8 mouse cellular contexts compared by ENCODE assay signal in genomic region chr2:104711585-104712485, GRCm38 (mm10). TPM values are rescaled to one million over a fixed set of nuclear protein-coding genes. Genes with fewer than 3 reads are reported as not detected.
DNase-seq lines count a peak whose midpoint lies in the region; ATAC-seq and TF ChIP-seq lines count a peak whose summit lies in the region.

Tcp11l1 (minus strand) TSS chr2:104712169.

- H3K9me3 ChIP-seq in embryonic facial prominence, embryonic 15.5 days (replicated peaks): no peaks in the 10 kb centered on the region
- no peaks in the 10 kb centered on the region for H3K9me3 ChIP-seq in heart, embryonic 12.5 days (replicated peaks)
- no peaks in the 10 kb centered on the region for H3K9me3 ChIP-seq in kidney, postnatal 0 days (replicated peaks; ENCODE audit: low read length)
- no peaks in the 10 kb centered on the region for H3K9me3 ChIP-seq in liver, embryonic 11.5 days (ENCODE audit: control insufficient read depth, low read length)

- peaks cover 13% of the 10 kb centered on the region; the same call in 1 of the 2 replicates for H3K4me1 ChIP-seq in embryonic facial prominence, embryonic 15.5 days
- H3K4me1 ChIP-seq in heart, embryonic 12.5 days (replicated peaks): peaks cover 17% of the 10 kb centered on the region
- H3K4me1 ChIP-seq in kidney, postnatal 0 days (replicated peaks; ENCODE audit: insufficient read depth, low read length): no peaks in the 10 kb centered on the region
- no peaks in the 10 kb centered on the region for H3K4me1 ChIP-seq in liver, embryonic 11.5 days (replicated peaks; ENCODE audit: control insufficient read depth, insufficient read depth, low read length)

- ATAC-seq in embryonic facial prominence, embryonic 15.5 days (ENCODE audit: insufficient number of reproducible peaks, low FRiP score, low TSS enrichment, low read depth): peak; percentile 92
- ATAC-seq in heart, embryonic 12.5 days (ENCODE audit: insufficient number of reproducible peaks, low FRiP score): peak; percentile 84
- ATAC-seq in kidney, postnatal 0 days (replicated peaks; ENCODE audit: low FRiP score, low read depth): peak; percentile 87
- ATAC-seq in liver, embryonic 11.5 days (replicated peaks; ENCODE audit: low FRiP score): peak; percentile 79

- peak within 1 kb of the TSS; percentile 71 for H3K4me2 ChIP-seq in embryonic facial prominence, embryonic 15.5 days (replicated peaks)
- H3K4me2 ChIP-seq in heart, embryonic 12.5 days: peak within 1 kb of the TSS; percentile 71
- peak within 1 kb of the TSS; percentile 80 for H3K4me2 ChIP-seq in kidney, postnatal 0 days (ENCODE audit: low read length)
- peak within 1 kb of the TSS; percentile 81 for H3K4me2 ChIP-seq in liver, embryonic 11.5 days
- H3K4me2 ChIP-seq in myocyte (ENCODE audit: low read depth): peak within 1 kb of the TSS; percentile 80

- H3K27ac ChIP-seq in embryonic facial prominence, embryonic 15.5 days (replicated peaks): peak within 1 kb of the TSS; percentile 86
- peak within 1 kb of the TSS; percentile 45; the same call in 1 of the 2 replicates for H3K27ac ChIP-seq in heart, embryonic 12.5 days (ENCODE audit: poor library complexity, severe bottlenecking)
- peak within 1 kb of the TSS; percentile 87 for H3K27ac ChIP-seq in kidney, postnatal 0 days
- H3K27ac ChIP-seq in liver, embryonic 11.5 days (ENCODE audit: low read depth, low read length): no peak within 1 kb of the TSS

- H3K79me2 ChIP-seq in myocyte (ENCODE audit: control insufficient read depth, insufficient read depth): no peaks in the 10 kb centered on the region

- TF ChIP-seq POLR2A in myocyte (IDR thresholded peaks at IDR 0.05; ENCODE audit: insufficient read length, low read depth): peak; percentile 57

- peak; percentile 55 for DNase-seq in 416B (ENCODE audit: low read depth)
- peak; percentile 40 to 55 for DNase-seq in adrenal gland, postnatal 4 days (ENCODE audit: low spot score in 2 of 2)
- peak; percentile 47 for DNase-seq in kidney, postnatal 0 days (ENCODE audit: low spot score)
- DNase-seq in liver, embryonic 11.5 days (ENCODE audit: low spot score): peak; percentile 73
- DNase-seq in splenic B cell, adult 2 months (ENCODE audit: low read depth, low spot score): peak; percentile 32

- WGBS in embryonic facial prominence, embryonic 15.5 days: under 1% methylated on average over 95 of the region's 99 CpGs
- under 1% methylated on average over 92 of the region's 99 CpGs for WGBS in heart, embryonic 12.5 days
- WGBS in kidney, postnatal 0 days: under 1% methylated on average over 84 of the region's 99 CpGs
- WGBS in liver, embryonic 11.5 days: under 1% methylated on average over 90 of the region's 99 CpGs

- H3K4me3 ChIP-seq in embryonic facial prominence, embryonic 15.5 days (replicated peaks): peak within 1 kb of the TSS; percentile 78
- peak within 1 kb of the TSS; percentile 88 for H3K4me3 ChIP-seq in heart, embryonic 12.5 days
- peak within 1 kb of the TSS; percentile 88 for H3K4me3 ChIP-seq in kidney, postnatal 0 days (replicated peaks; ENCODE audit: low read depth, low read length)
- H3K4me3 ChIP-seq in liver, embryonic 11.5 days (ENCODE audit: low read depth, low read length): peak within 1 kb of the TSS; percentile 82
- H3K4me3 ChIP-seq in myocyte: peak within 1 kb of the TSS; percentile 46

- H3ac ChIP-seq in myocyte (ENCODE audit: control insufficient read depth, insufficient read length): peak within 1 kb of the TSS; percentile 60

- H3K36me3 ChIP-seq in embryonic facial prominence, embryonic 15.5 days: no peaks in the 10 kb centered on the region
- no peaks in the 10 kb centered on the region for H3K36me3 ChIP-seq in heart, embryonic 12.5 days
- peaks cover 2% of the 10 kb centered on the region; the same call in 1 of the 2 replicates for H3K36me3 ChIP-seq in kidney, postnatal 0 days (ENCODE audit: insufficient read depth, low read length)
- H3K36me3 ChIP-seq in liver, embryonic 11.5 days (ENCODE audit: control insufficient read depth, insufficient read depth, low read length): no peaks in the 10 kb centered on the region
- no peaks in the 10 kb centered on the region for H3K36me3 ChIP-seq in myocyte (ENCODE audit: control insufficient read depth, insufficient read depth)
- no peaks in the 10 kb centered on the region for H3K36me3 ChIP-seq in splenic B cell, adult 2 months (ENCODE audit: control insufficient read depth, insufficient read depth, low read length, poor library complexity, severe bottlenecking)

- no peaks in the 10 kb centered on the region for H3K27me3 ChIP-seq in embryonic facial prominence, embryonic 15.5 days
- H3K27me3 ChIP-seq in heart, embryonic 12.5 days (replicated peaks): 0 out of 2 replicates have a peak, but pooled peaks cover 4% of the 10 kb centered on the region
- H3K27me3 ChIP-seq in kidney, postnatal 0 days (ENCODE audit: insufficient read depth, low read length): no peaks in the 10 kb centered on the region
- H3K27me3 ChIP-seq in liver, embryonic 11.5 days (replicated peaks; ENCODE audit: control insufficient read depth, insufficient read depth, low read length): peaks cover 8% of the 10 kb centered on the region; the same call in 1 of the 2 replicates
- H3K27me3 ChIP-seq in myocyte (ENCODE audit: control insufficient read depth, insufficient read depth, insufficient read length): no peaks in the 10 kb centered on the region
- H3K27me3 ChIP-seq in splenic B cell, adult 2 months (ENCODE audit: control insufficient read depth, insufficient read depth, low read length, poor library complexity, severe bottlenecking): no peaks in the 10 kb centered on the region

- peak within 1 kb of the TSS; percentile 41 for H3K9ac ChIP-seq in embryonic facial prominence, embryonic 15.5 days
- peak within 1 kb of the TSS; percentile 85 for H3K9ac ChIP-seq in heart, embryonic 12.5 days
- H3K9ac ChIP-seq in kidney, postnatal 0 days (ENCODE audit: low read depth, low read length): peak within 1 kb of the TSS; percentile 81
- peak within 1 kb of the TSS; percentile 70 for H3K9ac ChIP-seq in liver, embryonic 11.5 days (ENCODE audit: low read depth, low read length)

- TF ChIP-seq CTCF in kidney, postnatal 0 days (IDR thresholded peaks at IDR 0.05; ENCODE audit: low read depth): no peak

TF ChIP-seq in myocyte, 11 proteins besides CTCF, POLR2A, EP300 and RAD21:
- TF ChIP-seq POLR2AphosphoS2 (IDR thresholded peaks at IDR 0.05; ENCODE audit: insufficient read length, low read depth): peak; percentile 52
- no peak for TF ChIP-seq SRF (IDR thresholded peaks at IDR 0.05; ENCODE audit: control insufficient read depth, insufficient read length, low read depth)
- peak; percentile 38 for TF ChIP-seq E2F4 (IDR thresholded peaks at IDR 0.05; ENCODE audit: insufficient read depth)
- peak in 1 of 3 experiments; percentile 11 for TF ChIP-seq MYOG (IDR thresholded peaks at IDR 0.05; ENCODE audit: control insufficient read depth in 1 of 3, insufficient read depth in 1 of 3, insufficient read length in 2 of 3, low read depth in 2 of 3)

RNA-seq across cellular contexts. Expression of gene Tcp11l1, which starts in this region (rescaled TPM):
- 10 to 100 TPM; 15.5 to 19.3 TPM for total RNA-seq in adrenal gland, postnatal 4 days (2021)
- polyA plus RNA-seq in embryonic facial prominence, embryonic 15.5 days (2015; fragmentation: Nextera tagmentation; extraction: Ambion mirVana): 39.2 and 41.4 TPM in 2 replicates
- polyA plus RNA-seq in heart, embryonic 12.5 days (2016; fragmentation: Nextera tagmentation; extraction: Ambion mirVana): 34.5 and 34.6 TPM in 2 replicates
- polyA plus RNA-seq in kidney, postnatal 0 days (2015; fragmentation: Nextera tagmentation; extraction: Ambion mirVana): 35.3 and 37.8 TPM in 2 replicates
- polyA plus RNA-seq in liver, embryonic 11.5 days (2014; fragmentation: Nextera tagmentation; extraction: Ambion mirVana): 20.3 and 22.9 TPM in 2 replicates
- 7.8 TPM for polyA plus RNA-seq in myocyte (2012; fragmentation: generic; extraction: Trizol)
